Mouse (Mus musculus) regulatory T cell (primary cell): Measurements from ENCODE around the gene Lmo7.

Experiments used
- in situ Hi-C: fragments of 300-600 bp; cut with MboI, MseI; formaldehyde crosslinking; loops from one replicate; pipeline ENCODE4 v1.15.1; 2025; ENCODE audit warnings: high pct_unique_total_duplicates

The Lmo7 gene

DNA sequence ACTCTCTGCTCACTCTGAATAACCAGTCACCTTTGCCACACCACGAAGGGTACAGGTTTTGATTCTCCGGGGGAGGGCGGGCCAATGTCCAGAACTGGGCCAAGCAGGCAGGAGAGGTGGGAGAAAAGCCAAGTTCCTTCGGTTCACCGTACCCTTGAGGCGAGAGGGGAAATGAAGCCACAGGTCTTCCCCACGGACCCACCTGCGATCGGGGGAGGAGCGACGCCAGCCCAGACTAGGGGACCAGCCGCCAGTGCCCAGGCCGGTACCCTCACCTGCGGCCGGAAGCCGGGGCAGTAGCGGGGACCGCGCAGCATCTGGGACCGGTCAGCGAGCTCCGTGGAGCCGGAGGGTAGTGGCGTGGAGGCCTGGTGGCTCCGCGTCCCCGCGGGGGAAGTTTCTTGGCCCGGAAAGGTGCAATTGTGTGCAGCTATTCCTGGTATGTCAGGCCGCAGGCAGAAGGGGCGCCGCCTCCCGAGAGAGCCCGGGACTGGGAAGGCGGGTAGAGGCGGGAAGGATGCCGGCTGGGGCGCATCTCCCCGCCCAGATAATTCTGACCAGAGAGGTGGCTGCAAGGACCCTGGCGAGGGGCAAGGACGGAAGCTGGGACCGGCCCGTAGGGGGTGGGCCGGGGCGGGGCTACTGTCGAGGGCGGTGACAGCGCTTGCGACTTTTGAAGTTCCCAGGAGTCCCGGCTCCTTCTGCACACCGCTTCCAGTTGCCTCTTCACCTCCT, at the start of gene Lmo7, which contains the start of gene Gm9922:
TSS of gene Lmo7 (plus strand) at position 721 of the 735 bp plus-strand sequence.
TSS of gene Gm9922 (minus strand) at position 578 of the 735 bp plus-strand sequence.
- in situ Hi-C loops: no loop called here

DNA sequence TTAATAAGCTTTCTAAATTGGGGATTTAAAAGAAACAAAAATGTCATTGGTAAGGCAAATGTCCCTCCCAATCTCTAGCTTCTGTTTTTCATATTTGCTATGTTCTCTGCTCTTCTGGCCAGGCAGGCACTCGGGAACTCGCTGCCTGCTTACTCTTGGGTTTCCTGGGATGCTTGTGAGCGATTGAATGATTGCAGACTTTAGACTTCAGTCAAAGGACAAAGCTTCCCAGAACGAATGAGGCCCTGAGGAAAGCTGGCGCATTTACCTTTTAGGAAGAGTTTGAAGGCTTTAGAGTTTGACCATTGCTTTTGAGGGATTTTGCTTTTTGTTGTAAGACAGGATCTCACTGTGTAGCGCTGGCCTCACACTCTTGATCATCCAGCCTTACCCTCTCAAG, 42.1 kb upstream of the Lmo7 start:
- in situ Hi-C loops: no loop called here

DNA sequence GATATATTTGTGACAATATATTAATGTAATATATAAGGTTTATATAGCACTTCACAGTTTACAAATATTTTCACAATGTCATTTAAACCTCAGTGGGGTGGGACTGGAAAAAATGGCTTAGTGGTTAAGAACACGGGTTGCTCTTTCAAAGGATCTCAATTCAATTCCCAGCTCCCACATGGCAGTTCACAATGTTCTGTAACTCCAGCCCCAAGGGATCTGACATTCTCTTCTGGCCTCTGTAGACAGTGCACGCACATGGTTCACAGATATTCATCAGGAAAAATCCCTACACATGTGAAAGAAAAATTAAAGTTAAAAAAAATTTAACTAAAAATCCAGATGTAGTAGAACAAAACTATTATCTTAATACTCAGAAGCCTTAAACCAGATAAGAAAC, 41.4 kb upstream of the Lmo7 start:
- in situ Hi-C loops: no loop called here

DNA sequence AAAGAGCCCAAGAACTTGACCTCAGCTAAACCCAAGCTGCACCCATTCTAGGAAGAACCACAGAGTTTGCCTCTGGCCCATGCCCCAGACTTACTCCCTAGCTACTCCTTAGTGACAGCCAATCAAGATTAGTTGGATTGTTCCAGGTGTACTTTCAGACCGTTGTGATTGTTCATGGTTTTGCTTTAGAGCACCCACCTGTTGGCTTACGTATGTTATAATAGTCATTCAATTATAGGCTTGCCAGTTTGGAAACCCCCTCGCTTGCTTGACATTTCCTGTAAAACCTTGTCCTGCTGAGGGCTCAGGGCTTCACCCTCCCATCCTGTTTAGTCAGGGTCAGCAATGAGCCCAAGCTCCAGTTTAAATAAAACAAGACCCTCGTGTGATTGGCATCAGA, 25.3 kb upstream of the Lmo7 start:
- in situ Hi-C loops: no loop called here

DNA sequence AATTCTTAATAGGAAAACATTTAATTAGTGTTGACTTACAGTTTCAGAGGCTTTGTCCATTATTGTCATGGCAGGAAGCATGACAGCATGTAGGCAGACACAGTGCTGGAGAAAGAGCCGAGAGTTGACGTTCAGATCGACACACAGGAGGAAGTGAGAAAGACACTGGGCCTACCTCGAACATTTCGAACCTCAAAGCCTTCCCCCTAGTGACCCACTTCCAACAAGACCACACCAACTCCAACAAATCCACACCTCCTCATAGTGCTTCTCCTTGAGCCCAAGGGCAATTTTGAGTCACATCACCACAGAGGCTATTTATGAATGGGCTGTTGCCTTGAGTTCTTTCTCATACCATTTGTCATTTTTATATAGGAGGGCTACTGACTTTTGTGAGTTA, 22.7 kb upstream of the Lmo7 start:
- in situ Hi-C loops: no loop called here

DNA sequence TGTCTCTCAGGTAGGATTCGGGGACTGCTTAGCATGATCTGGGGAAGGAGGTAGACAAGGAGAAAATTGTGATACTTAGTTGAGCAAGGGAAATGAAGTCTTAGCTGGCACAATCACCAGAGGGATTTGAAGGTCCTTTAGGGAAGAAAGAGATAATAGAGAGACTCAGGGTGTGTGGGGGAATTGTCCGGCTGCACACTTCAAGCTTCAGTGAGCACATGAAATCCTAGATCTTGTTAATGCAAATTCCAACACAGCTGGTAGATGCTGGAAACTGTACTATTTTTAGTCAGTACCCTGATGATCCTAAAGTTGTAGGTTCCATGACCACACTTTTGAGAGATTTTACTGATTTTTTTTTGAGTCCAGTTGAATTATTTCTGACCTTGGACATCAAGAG, 15.3 kb upstream of the Lmo7 start:
- in situ Hi-C loops: no loop called here

DNA sequence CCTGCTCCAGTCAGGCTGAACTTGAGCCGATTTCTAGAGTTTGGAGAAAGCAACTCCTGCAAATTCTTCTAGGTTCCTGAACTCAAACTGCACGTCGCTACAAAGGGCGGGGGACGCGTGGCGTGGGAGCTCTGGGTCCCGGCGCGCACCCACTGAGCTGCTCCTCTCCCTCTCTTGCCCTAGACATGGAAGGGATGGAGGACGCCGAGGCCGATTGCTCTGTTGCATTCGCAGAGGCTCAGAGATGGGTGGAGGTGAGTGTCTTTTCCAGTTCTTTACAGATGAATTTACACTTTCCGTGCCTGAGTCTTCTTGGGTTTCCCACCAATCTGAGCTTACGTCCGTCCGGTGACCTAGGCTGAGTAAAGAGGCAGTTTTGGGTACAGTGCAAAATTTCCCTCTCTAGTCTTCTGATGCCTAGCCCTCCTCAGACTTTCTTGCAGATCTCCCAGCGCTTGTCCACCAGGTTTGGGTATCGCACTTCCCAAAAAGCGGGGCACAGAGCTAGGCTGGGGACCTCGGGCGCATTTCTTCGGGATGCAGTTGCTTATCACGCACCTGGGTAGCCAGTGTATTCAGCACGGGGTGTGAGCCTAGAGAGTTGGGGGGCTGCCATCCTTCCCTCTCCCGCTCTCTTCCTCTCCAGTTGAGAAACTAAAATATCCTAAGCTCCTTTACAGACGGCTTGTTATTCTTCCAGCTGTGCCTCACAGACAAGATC, 375 bp downstream of the Lmo7 start:
- in situ Hi-C loops: no loop called here

DNA sequence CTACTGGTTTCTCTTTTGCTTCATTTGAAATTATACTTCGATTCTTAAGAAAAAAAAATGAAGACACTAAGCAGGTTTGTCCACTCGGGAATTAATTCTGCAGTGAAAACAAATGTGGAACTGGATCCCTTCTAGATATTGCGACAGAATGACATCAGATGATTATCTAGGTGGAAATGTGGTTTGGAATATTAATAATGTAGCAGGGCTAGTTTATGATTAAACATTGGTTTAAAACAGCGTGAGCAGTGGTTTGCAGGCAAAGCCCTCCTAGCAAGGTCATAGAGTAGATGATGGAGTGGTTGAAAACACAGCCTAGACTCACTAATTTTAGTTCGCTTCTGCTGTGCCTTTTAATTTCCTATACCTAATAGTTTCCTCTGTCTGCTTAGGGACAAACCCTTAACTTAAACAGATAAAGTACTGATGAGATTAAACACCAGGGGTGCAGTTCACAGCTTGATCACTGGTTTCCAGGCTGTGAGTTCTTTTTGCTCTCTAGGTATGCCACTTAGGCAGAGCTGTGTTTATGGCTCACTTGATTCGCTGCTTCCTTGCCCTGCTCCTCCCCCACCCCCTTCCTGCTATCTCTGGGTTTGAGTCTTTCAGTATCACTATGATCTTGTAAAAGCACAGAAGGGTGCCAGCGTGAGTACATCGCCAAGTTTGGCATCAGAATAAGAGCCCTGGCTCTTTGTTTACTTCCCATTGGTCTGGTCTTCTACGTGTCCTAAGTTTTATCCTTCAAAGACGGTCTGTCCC, 4.0 kb downstream of the Lmo7 start:
- in situ Hi-C loops: no loop called here

DNA sequence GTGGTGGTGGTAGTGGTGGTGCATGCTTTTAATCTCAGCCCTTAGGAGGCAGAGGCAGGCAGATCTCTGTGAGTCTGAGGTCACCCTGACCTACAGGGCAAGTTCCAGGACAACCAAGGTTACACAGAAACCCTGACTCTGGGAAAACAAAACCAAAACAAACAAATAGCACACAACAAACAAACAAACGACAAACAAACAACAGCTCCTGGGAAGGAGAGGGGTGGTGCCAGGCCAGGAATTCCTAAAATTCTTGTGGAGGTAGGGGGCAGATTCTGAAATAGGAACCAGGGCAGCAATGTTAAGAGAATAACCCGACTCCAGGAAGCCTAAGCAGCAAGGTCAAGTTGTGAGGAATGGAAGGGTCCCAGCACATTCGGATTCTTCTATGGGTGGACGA, 7.7 kb downstream of the Lmo7 start:
- in situ Hi-C loops: no loop called here

DNA sequence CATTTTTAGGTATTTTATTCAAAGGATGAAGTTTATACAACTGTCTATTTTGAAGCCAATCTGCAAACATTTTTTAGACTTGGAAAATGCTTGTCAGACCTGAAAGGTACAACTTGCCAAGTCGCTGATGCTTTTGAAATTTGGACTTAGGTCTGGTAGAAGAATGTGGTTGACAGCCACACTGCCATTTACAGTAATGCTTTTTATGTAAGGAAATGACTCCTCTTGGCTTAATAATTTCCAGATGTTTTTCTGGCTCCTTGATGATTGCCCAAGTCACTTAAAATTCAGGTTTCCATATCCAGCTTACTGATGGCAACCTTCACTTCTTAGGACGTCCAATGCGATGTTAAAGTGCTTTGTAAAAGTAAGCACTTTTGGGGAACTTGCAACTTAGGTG, 16.9 kb downstream of the Lmo7 start:
- in situ Hi-C loops: no loop called here

DNA sequence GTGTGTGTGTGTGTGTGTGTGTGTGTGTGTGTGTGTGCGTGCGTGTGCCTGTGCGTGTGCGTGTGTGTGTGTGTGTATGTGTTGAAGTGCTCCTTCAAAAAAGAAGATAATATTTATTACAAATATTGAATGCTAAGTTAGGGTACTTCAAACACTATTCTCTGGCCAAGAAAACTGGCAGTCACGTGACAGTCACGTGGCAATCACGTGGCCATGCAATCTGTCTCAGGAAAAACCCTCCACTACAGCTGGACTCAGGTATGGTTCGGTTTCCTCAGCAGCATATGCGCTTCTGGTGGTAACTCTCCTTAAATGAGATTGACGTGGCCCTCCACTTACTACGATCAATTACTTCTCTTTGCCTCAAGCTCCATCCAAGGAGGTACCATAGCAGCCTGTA, 18.1 kb downstream of the Lmo7 start:
- in situ Hi-C loops: no loop called here

DNA sequence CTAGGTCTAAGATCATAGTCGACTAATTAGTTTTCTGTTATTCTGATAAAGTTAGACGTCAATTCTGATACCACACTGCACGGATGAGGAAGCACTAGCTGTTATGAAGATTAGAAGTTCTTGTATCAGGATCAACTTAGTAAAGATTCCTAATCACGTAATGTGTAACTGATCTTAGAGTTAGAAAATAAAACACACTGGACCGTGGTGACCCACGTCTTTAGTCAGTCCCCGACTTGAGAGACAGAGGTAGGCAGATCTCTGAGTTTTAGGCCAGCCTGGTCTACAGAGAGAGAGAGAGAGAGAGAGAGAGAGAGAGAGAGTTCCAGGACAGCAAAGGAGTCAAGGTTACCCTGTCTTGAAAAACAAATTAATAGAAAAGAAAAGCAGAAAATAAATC, 18.7 kb downstream of the Lmo7 start:
- in situ Hi-C loops: no loop called here

DNA sequence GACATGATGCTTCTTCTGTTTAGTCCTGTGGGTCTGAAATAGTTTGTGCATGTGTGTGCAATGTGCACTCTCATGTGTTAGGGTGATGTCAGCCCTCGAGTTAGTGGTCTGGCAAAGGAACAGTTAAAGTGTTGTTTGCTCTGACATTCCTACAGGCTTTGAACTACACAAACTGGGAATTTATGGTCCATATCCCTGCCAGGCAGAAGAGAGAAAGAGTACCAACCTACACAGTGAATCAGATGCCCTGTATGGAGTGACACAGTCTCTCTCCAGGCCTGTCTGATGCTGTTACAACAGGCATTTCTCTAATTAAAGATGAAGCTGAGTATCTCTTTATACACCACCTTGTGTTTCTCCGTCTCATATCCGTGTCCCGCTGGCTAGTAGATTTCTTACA, 21.2 kb downstream of the Lmo7 start:
- in situ Hi-C loops: no loop called here

DNA sequence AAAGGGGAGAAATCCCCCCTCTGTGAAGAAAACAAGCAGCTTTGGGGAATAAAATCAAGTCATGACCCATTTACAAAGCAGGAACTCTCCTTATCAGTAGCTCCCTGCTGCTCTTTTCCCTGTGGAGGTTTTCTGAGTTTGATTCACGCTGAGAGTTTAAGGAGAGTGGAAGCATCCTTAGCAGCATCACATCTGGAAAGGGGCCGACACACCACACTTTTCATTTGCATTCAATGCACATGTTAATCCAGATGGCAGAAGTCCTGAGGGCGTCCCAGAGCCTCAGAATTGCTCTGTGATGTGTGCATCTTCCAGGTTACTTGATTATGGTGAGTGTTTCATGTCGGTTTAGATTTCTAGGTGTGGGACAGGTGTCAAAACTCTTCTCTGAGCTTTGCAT, 25.7 kb downstream of the Lmo7 start:
- in situ Hi-C loops: no loop called here

DNA sequence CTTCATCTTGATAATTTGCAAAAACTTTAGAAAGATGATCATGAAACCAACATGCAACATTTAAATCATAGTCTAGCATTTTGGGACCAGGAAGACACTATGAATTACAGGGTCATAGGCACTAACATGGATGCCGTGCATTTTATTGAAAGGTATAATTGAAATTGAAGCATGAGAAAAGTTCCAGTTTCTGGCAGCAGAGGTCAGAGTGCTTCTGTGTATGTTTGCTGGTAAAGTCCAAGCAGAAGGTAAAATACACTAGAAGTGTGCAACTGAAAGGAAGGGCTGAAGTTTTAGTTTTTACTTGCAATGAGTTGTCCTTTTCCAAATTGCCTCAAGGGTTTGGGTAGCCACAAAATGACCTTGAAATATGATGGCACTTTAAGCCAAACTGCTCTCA, 32.5 kb downstream of the Lmo7 start:
- in situ Hi-C loops: no loop called here

DNA sequence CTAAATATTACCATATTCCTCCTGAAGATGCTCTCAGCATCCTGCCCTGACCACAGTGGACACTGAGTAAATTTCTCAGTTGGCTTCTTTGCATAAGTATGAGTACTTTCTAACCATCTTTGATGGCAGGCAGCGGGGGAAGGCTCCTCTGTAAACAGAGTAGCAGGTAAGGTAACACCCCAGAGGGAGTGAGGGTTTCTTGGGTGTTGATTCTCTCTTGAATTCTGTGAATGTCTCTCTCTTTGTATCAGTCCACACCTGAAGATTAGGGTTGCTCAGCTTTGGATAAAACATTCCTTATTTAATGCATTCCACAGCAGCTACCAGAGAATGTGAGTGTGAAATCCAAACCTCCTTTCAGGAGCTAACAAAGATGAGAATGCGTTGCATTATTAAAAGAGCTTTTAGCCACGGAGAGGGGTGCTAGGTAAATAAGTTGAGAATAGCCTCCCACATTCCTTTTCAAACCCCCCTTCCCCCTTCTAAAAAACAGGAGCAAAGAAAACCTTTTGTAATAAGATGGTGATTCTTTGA, 34.1 kb downstream of the Lmo7 start:
- in situ Hi-C loops: no loop called here

DNA sequence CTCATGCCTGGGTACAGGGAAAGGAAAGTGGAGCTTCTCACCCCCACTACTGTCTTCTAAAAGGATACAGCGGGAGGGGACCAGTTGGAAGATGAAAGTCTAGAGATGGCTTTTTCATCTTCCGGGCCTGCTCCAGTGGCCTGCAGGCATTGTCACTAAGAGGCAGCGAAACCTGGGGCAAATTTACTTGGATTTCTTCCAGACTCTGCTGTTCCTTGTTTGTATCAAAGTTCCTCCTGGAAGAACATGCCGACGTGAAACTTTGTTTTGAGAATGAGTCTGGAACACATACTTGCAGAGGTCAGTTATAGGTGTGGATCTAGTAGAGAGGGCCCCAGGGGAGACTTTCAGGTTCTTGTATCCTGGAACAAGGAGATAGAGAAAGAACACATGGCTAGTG, 41.6 kb downstream of the Lmo7 start:
- in situ Hi-C loops: no loop called here

DNA sequence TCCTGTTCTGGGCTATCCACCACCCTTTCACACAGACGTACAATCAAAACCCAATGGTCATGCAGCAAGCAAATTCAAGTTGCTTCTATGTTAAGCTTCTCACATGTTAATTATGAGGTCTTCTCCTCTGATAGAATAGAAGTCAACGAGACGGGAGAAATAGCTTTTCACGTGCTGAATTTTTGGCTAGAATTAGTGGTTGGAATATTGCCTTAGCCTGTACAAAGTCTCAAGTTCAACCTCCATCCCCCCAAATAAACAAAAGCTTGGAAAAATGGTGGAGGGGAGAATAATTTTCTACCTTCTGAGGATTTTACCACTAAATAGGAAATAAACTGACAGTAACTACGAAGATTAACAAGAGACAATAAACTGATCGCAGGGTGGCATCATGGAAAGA, 42.0 kb downstream of the Lmo7 start:
- in situ Hi-C loops: no loop called here

DNA sequence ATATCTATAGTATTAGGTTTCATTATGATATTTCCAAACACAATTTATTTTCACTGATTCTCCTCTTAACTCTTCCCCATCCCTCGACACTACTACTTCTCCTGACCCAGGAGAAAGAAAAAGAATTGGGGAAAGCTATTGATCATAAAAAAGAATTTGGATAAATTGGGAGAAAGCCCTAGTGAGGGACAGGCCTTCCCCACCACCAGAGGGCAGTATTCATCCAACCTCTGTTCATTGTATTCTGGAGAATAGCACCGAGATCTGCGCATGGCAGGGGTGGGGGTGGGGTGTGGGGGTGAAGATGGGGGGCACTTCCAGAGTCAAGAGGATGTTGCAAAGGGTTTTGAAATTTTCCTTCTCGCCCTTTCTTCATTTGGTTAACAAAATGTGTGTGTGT, 44.9 kb downstream of the Lmo7 start:
- in situ Hi-C loops: no loop called here

DNA sequence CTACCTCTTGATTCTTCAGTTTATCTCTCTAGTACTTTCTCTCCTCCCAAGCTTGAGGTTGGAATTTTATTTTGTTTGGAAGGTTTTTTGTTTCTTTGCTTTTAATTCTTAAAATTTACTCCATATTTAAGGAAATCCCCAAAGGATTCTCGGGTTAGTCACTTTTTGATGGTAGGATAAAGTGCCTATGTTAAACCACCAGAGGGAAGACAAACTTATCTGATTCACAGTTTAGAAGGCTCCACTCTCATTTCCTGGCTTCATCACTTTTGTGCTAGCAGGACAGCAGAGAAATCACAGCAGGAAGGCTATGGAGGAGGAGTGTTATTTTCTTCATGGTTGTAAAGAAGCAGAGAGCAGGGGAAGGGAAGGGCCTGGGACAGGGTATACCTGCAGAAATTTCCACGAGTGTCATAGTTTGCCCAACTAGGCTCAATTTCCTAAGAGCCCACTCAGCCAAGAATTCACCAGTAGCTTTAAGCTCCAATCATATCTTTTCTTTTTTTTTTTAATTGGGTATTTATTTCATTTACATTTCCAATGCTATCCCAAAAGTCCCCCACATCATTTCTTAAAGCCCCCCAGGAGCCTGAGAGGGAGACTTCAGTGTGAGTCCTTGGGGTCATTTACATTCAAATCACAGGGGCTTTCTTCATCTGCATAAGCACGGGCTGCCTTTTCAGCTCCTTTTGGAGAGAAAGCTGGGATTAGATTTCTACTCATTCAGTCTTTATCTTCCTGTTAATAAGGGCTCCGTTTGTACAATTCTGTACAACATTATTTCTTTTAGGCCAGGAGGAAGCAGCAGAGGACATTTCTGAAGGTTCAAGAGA, 46.8 kb downstream of the Lmo7 start:
- in situ Hi-C loops: no loop called here

DNA sequence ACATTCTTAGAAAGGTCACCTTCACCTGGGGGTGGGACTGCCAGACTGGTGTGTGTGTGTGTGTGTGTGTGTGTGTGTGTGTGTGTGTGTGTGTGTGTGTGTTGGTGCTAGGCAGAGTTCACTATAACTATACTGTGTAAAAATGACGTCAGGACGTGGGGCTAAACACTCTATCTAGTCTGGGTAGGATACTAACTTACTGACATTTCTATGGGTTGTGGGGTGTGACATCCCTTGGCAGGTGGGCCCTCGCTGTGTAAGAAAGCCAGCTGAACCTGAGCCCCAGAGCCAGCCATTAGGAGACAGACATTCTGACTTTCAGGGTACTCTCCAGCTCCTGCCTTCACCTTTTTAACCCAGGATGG, 47.4 kb downstream of the Lmo7 start:
- in situ Hi-C loops: no loop called here

DNA sequence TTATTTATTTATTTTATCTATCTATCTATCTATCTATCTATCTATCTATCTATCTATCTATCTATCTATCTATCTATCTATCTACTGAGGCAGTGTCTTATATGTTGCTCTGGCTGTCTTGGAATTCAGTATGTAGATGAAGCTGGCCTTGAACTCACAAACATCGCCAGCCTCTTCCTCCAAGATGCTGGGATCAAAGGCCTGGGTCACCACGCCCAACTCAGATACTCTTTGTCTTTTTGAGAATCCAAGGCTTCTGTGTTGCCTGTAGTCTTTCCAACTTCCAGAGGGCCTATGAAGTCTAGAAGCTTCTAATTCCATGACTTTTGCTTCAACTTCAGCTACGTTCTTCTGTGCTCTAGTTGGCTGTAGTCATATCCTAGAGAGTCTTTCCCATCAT, 48.7 kb downstream of the Lmo7 start:
- in situ Hi-C loops: no loop called here
